Mouse (Mus musculus) ES-E14 (cell line): ENCODE results near the gene Slc38a8. TPM values are rescaled to one million over a fixed set of nuclear protein-coding genes. Genes with fewer than 3 reads are reported as not detected.
A peak's percentile ranks its signal among the peaks of the same experiment; 100 is the strongest.

Experiments used
- DNase-seq: peaks from one replicate; pipeline ENCODE4 v3.0.0-alpha.2; 2013; ENCODE audit warnings: low read depth, low spot score
- H3K27ac ChIP-seq: 2 replicates; pipeline ENCODE4 v1.5.1; 2012; ENCODE audit warnings: low read depth, mild to moderate bottlenecking, low read length, moderate library complexity, mixed read lengths; ENCODE audit not compliant: poor library complexity, insufficient read depth, severe bottlenecking
- H3K36me3 ChIP-seq: 2 replicates; pipeline ENCODE4 v1.6.1; 2012; ENCODE audit warnings: mild to moderate bottlenecking, low read length, moderate library complexity, mixed read lengths; ENCODE audit not compliant: control insufficient read depth, poor library complexity, insufficient read depth, severe bottlenecking
- H3K4me1 ChIP-seq, 2 experiments: fragments of 150-350 bp in 1 of 2; sonication (generic) in 1 of 2; 2 replicates each; pipeline ENCODE4 v1.6.1; 2012; ENCODE audit warnings: low read length in 2 of 2, mild to moderate bottlenecking in 1 of 2, mixed read lengths in 1 of 2; ENCODE audit not compliant: control insufficient read depth in 2 of 2, insufficient read depth in 2 of 2, poor library complexity in 1 of 2
- H3K4me3 ChIP-seq, 2 experiments: fragments of 150-350 bp in 1 of 2; sonication (generic) in 1 of 2; 2 replicates each; pipeline ENCODE4 v1.5.1; 2012; ENCODE audit warnings: low read length in 2 of 2, low read depth in 1 of 2, mild to moderate bottlenecking in 1 of 2, mixed read lengths in 1 of 2; ENCODE audit not compliant: insufficient read depth in 1 of 2, poor library complexity in 1 of 2, severe bottlenecking in 1 of 2
- H3K9ac ChIP-seq: 2 replicates; pipeline ENCODE4 v1.6.1; 2012; ENCODE audit warnings: low read depth, mild to moderate bottlenecking, low read length, mixed read lengths; ENCODE audit not compliant: poor library complexity, insufficient read depth, severe bottlenecking
- H3K9me3 ChIP-seq: fragments of 150-350 bp; sonication (generic); 2 replicates; pipeline ENCODE4 v1.6.1; 2012; ENCODE audit warnings: low read depth, mild to moderate bottlenecking, low read length; ENCODE audit not compliant: control insufficient read depth, insufficient read depth
- CHD2 ChIP-seq: IDR thresholded peaks from 2 replicates; pipeline ENCODE4 v1.6.1; 2014; ENCODE audit warnings: mild to moderate bottlenecking, low read depth, low read length, inconsistent platforms
- HCFC1 ChIP-seq: IDR thresholded peaks from 2 replicates; pipeline ENCODE4 v1.6.1; 2012; ENCODE audit warnings: low read length, inconsistent platforms, borderline replicate concordance; ENCODE audit not compliant: insufficient read depth
- MAFK ChIP-seq: IDR thresholded peaks from 2 replicates; pipeline ENCODE4 v1.6.1; 2014; ENCODE audit warnings: mild to moderate bottlenecking, low read depth, low read length, inconsistent platforms; ENCODE audit not compliant: insufficient read depth
- ZC3H11A ChIP-seq: IDR thresholded peaks from 2 replicates; pipeline ENCODE4 v1.6.1; 2012; ENCODE audit warnings: low read depth, mild to moderate bottlenecking, inconsistent platforms, low read length, borderline replicate concordance
- ZNF384 ChIP-seq: IDR thresholded peaks from 2 replicates; pipeline ENCODE4 v1.6.1; 2012; ENCODE audit warnings: low read depth, low read length, inconsistent platforms
- in situ Hi-C, 2 experiments: fragments of 600-800 bp; cut with MboI; formaldehyde crosslinking; loops; one replicate each; pipeline ENCODE4 v1.15.1; 2025; ENCODE audit warnings: low sequenced_read_pairs in 2 of 2, inconsistent platforms in 1 of 2; ENCODE audit not compliant: unreplicated experiment in 2 of 2
- total RNA-seq: library from RNA; depleted of rRNA; stranded (reverse); fragments of 300-350 nt; gene quantifications from 2 replicates; pipeline ENCODE4 v1.2.3, GENCODE M21; 2012

Gene Slc38a8
- total RNA-seq, 1 experiment, result 0.85 TPM

GRCm38 (mm10) chr8:119452919-119453318, 48.6 kb downstream of the Slc38a8 start:
- Histone ChIP-seq H3K4me3 (no peak overlapping the region), H3K9me3 (no peaks in the 10 kb centered on the region), H3K27ac (no peak overlapping the region), H3K36me3 (no peaks in the 10 kb centered on the region), H3K9ac (no peak overlapping the region), H3K4me1 (peaks cover 0 to 2% of the 10 kb centered on the region in 2 experiments; a peak in 1 of 4 replicates)
- no peak for DNase-seq
- no peak for TF ChIP-seq ZC3H11A
- no peak for TF ChIP-seq MAFK
- TF ChIP-seq HCFC1, result no peak
- no peak for TF ChIP-seq CHD2
- TF ChIP-seq ZNF384, result no peak
- in situ Hi-C loops, result loop anchor here in 1 of 2 experiments (5.0 kb wide), 1 partner anchor 59 kb away; no protein-coding TSS in a partner anchor

DNA sequence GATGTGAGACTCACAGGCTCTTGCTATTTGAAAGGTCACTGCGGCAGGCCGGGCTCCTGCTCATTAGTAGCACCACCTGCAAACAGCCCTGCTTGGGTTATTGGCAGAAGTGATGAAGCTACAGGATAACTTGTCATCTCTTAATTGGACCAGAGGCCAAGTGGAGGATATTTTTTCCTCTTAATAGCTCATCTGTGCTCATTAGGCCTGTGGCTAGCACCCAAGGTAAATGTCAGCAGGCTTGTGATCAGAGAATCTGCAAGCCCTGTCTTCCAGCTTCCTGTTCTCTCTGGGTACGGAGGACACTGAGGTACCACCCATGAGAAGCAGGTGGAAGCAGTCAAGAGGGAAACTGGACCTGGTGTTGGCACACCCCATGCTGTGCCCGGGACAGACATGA, 50.4 kb downstream of the Slc38a8 start:
- peaks cover 0 to 2% of the 10 kb centered on the region in 2 experiments; a peak in 1 of 4 replicates for H3K4me1 ChIP-seq
- no peaks in the 10 kb centered on the region for H3K36me3 ChIP-seq
- H3K9me3 ChIP-seq, result no peaks in the 10 kb centered on the region
- no peak for TF ChIP-seq CHD2
- TF ChIP-seq ZNF384, result no peak
- TF ChIP-seq ZC3H11A, result no peak
- H3K4me3 ChIP-seq, result no peak overlapping the region
- H3K27ac ChIP-seq, result no peak overlapping the region
- in situ Hi-C loops, result loop anchor here in 1 of 2 experiments (5.0 kb wide), 1 partner anchor 61 kb away; no protein-coding TSS in a partner anchor
- no peak for DNase-seq
- no peak overlapping the region for H3K9ac ChIP-seq

GRCm38 (mm10) chr8:119449627-119450026, 51.9 kb downstream of the Slc38a8 start:
- H3K27ac ChIP-seq, result no peak overlapping the region
- H3K9ac ChIP-seq, result no peak overlapping the region
- in situ Hi-C loops, result loop anchor here in 1 of 2 experiments (5.0 kb wide), 1 partner anchor 63 kb away; no protein-coding TSS in a partner anchor
- H3K4me1 ChIP-seq, result peaks cover 0 to 5% of the 10 kb centered on the region in 2 experiments; a peak in 2 of 4 replicates
- no peak overlapping the region for H3K4me3 ChIP-seq
- DNase-seq, result no peak
- no peaks in the 10 kb centered on the region for H3K36me3 ChIP-seq
- no peaks in the 10 kb centered on the region for H3K9me3 ChIP-seq
- TF ChIP-seq HCFC1, result no peak
- no peak for TF ChIP-seq ZC3H11A
- TF ChIP-seq MAFK, result no peak
- no peak for TF ChIP-seq CHD2
- TF ChIP-seq ZNF384, result no peak

DNA sequence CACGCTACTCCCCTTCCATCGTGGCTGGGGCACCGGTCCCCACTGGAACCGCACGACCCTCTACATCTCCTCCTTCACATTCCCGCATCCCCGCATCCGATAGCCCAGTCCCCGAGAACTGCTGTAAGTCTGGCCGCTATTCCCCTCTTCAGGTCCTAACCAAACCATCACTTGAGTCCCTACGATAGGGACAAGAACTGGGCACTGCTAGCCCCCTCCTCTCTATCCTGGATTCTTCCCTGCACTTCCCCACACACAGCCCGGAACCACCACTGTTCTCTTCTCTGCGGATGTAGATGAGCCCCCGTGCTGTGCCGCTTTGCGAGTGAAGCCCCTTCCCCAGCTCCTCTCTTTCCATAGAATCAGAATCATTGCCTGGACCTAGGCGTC, 53.7 kb downstream of the Slc38a8 start:
- Histone ChIP-seq H3K9ac (peak overlapping the region; percentile 82; the same call in 1 of the 2 replicates), H3K9me3 (no peaks in the 10 kb centered on the region), H3K4me1 (peaks cover 0 to 5% of the 10 kb centered on the region in 2 experiments; a peak in 2 of 4 replicates), H3K27ac (no peak overlapping the region), H3K36me3 (no peaks in the 10 kb centered on the region), H3K4me3 (peak overlapping the region; percentile 77 to 81; a peak in 3 of 4 replicates)
- in situ Hi-C loops, result no loop called here
- no peak for DNase-seq
- TF ChIP-seq ZC3H11A (no peak), ZNF384 (no peak)
